Mouse (Mus musculus): ENCODE measurements around the gene Yeats4.

- no peak for TF ChIP-seq CTCF (IDR thresholded peaks at IDR 0.05; ENCODE audit: borderline replicate concordance, control insufficient read depth, extremely low read depth, insufficient read depth, low read length, poor library complexity)
- 0 out of 2 replicates have a peak, but pooled peaks have one; percentile 18 for TF ChIP-seq POLR2A (IDR thresholded peaks at IDR 0.05; ENCODE audit: control insufficient read depth, extremely low read depth, insufficient read depth, low read length, poor library complexity)
Measured at GRCm38 (mm10) chr10:117215409-117216131, 8.7 kb downstream of the Yeats4 start.

Data from thymus, adult 2 months (tissue).